Mouse (Mus musculus) lung, postnatal 10 days (tissue): ENCODE measurements around the gene Vmn1r42.
"Not testable (repeated sequence)": the region's sequence is repeated elsewhere in the genome, so short reads cannot be mapped to it uniquely, and the experiment has no call there.

Source experiments
- DNase-seq: peaks from one replicate; pipeline ENCODE4 v3.0.0; 2021

The Vmn1r42 gene

GRCm38 (mm10) chr6:89876313-89876712 is at the start of gene Vmn1r42, which contains the start of gene Vmn1r43:
Vmn1r42 (minus strand) TSS chr6:89876413.
Vmn1r43 (minus strand) TSS chr6:89876413.
- DNase-seq = not testable (repeated sequence)

GRCm38 (mm10) chr6:89883812-89884211 is 7.6 kb upstream of the Vmn1r42 start:
- DNase-seq = no peak

- no peak for DNase-seq
Observed at GRCm38 (mm10) chr6:89883360-89883759, 7.1 kb upstream of the Vmn1r42 start, which contains the start of gene Vmn1r44. Vmn1r44 (plus strand) TSS chr6:89883660.

DNA sequence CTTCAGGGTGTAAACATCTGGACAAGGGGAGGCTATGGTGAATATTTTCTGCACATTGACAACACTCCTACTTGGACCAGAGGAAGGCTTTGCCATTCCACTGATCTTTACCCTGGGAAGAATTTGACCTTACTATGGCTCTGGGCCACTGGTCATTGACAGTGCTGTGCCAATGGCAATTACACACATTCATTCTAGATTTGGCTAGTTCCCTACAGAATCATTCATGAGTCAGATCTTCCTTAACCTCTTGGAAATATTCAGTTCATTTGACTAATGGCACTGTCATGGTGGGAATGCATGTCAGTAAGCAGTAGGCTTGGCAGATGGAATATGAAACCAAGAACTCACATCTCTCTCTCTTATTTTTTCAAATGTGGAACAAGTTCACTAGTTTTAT is 4.7 kb upstream of the Vmn1r42 start:
- no peak for DNase-seq

DNA sequence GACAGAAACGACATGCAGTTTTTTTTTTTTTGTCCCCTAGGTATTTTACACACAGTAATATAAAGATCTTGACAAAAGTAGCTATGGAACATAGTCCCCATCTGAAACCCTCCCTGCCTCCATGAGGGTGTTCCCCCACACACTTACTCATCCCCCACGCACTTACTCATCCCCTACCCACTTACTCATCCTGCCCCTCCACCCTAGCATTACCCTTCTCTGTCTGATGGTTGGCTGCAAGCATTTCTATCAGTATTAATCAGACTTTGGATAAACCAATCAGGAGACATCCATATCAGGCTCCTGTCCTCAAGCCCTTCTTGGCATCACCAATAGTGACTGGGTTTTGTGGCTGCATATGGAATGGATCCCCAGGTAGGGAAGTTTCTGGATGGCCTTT is 750 bp upstream of the Vmn1r42 start:
- no peak for DNase-seq

DNA sequence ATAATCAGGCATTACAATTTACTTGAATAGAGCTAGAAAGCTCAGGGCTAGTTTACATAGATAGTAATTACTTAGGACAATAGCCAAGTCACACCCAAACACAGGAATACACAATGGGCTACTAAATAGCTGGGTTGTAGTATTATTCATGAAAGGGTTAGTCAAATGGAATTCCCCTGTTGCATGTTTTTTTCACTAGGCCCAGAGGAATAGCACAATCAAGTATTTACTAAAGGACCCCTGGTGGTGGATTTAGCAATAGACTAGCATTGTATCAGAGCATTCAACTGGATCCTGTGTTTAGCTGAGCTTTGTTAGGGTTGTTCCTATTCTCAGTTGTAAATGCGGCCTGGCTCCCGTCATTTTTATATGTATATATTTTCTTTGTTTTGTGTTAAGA is 8.2 kb downstream of the Vmn1r42 start:
- DNase-seq = no peak

DNA sequence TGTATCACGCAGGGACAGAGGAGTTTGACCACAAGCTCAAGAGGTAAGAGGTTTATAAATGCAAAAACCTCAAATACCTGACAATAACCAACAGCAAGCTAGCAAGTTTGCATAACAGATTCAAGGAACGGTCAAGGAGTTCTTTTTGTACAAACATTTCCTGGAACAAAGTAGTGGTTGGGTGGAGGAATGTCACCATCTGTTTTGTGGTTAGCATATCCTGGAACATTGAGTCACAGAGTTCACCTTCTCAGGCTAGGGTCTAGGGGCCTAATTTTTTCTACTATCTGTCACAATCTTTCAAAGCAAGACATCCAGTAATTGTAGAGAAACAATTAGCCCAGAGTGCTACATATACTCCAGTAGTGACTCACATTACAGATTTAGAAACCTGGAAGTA is 8.9 kb downstream of the Vmn1r42 start:
- DNase-seq = no peak

GRCm38 (mm10) chr6:89863792-89864191 is 12.4 kb downstream of the Vmn1r42 start:
- DNase-seq = no peak

GRCm38 (mm10) chr6:89859839-89860238 is 16.4 kb downstream of the Vmn1r42 start:
- DNase-seq = no peak

GRCm38 (mm10) chr6:89857552-89857951 is 18.7 kb downstream of the Vmn1r42 start:
- DNase-seq = no peak
